Mouse (Mus musculus) liver, embryonic 13.5 days (tissue): ENCODE data around the gene Gm21188. TPM values are rescaled to one million over a fixed set of nuclear protein-coding genes. Genes with fewer than 3 reads are reported as not detected.
"Not testable (repeated sequence)": the region's sequence is repeated elsewhere in the genome, so short reads cannot be mapped to it uniquely, and the experiment has no call there.

ENCODE experiments used
- ATAC-seq: fragments of 200-750 bp; cut with Nextera tagmentation; 2 replicates; pipeline ENCODE4 v1.8.0; 2017; ENCODE audit warnings: low read depth, mild to moderate bottlenecking, moderate number of reproducible peaks, moderate library complexity
- DNase-seq: peaks from one replicate; pipeline ENCODE4 v3.0.0; 2022
- H3K27ac ChIP-seq: fragments of 300-500 bp; sonication (generic); 2 replicates; pipeline ENCODE4 v1.5.1; 2015; ENCODE audit warnings: moderate library complexity, mild to moderate bottlenecking, inconsistent platforms
- H3K27me3 ChIP-seq: fragments of 300-500 bp; sonication (generic); 2 replicates; pipeline ENCODE4 v1.6.1; 2015; ENCODE audit warnings: mild to moderate bottlenecking, inconsistent platforms
- H3K36me3 ChIP-seq: fragments of 300-500 bp; sonication (generic); 2 replicates; pipeline ENCODE4 v1.6.1; 2015; ENCODE audit warnings: mild to moderate bottlenecking, inconsistent platforms
- H3K4me1 ChIP-seq: fragments of 300-500 bp; sonication (generic); replicated peaks from 2 replicates; pipeline ENCODE4 v1.6.1; 2015; ENCODE audit warnings: inconsistent platforms
- H3K4me2 ChIP-seq: fragments of 300-500 bp; sonication (generic); 2 replicates; pipeline ENCODE4 v1.6.1; 2015; ENCODE audit warnings: inconsistent platforms, mild to moderate bottlenecking, moderate library complexity
- H3K4me3 ChIP-seq: fragments of 300-500 bp; sonication (generic); replicated peaks from 2 replicates; pipeline ENCODE4 v1.5.1; 2015; ENCODE audit warnings: mild to moderate bottlenecking, inconsistent platforms
- H3K9ac ChIP-seq: fragments of 300-500 bp; sonication (generic); 2 replicates; pipeline ENCODE4 v1.6.1; 2015; ENCODE audit warnings: mild to moderate bottlenecking, inconsistent platforms
- H3K9me3 ChIP-seq: fragments of 300-500 bp; sonication (generic); replicated peaks from 2 replicates; pipeline ENCODE4 v1.6.1; 2016; ENCODE audit warnings: inconsistent platforms
- WGBS: fragments of 180-500 bp; shearing (Covaris S2); methylation state at CpG from one replicate; pipeline ENCODE4 v1.1.7; 2015; ENCODE audit not compliant: insufficient replicate concordance; 5-methylcytosine and 5-hydroxymethylcytosine counted together
- polyA plus RNA-seq: library from polyadenylated mRNA; unstranded; fragments of >200 nt; fragmentation: Nextera tagmentation; extraction: Ambion mirVana; gene quantifications from 2 replicates; pipeline ENCODE4 v1.2.1, GENCODE M21; 2015

Gm21188 gene
- 0.14 and 0.15 TPM in 2 replicates for polyA plus RNA-seq

- not testable (repeated sequence) for ATAC-seq, H3K4me2 ChIP-seq, H3K36me3 ChIP-seq, H3K9me3 ChIP-seq, H3K27ac ChIP-seq, DNase-seq, H3K9ac ChIP-seq, H3K27me3 ChIP-seq, H3K4me1 ChIP-seq, H3K4me3 ChIP-seq
Observed at GRCm38 (mm10) chr13:120052085-120052484, at the start of gene Gm21188. TSS of gene Gm21188 (minus strand) at chr13:120052194.

DNA sequence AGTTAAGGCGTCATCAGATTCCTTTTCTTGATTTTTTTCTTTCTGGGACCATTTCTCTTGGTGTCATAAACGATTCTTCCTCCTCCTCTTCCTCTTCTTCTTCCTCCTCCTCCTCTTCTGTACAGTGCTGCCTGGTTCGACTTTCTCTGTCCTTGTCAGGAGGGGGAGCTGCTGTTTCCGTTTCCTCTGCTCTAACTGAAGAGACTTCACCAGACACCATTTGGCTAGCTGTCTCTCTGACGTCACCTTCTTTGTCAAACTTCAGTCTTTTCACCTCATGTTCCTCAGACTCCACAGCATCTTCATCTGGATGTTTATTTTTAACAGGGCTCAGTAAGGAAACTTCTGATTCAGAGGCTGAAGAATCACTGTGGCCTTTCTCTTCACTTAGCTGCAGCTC, 47.3 kb upstream of the Gm21188 start:
- not testable (repeated sequence) for H3K36me3 ChIP-seq, DNase-seq, H3K9ac ChIP-seq, H3K9me3 ChIP-seq, H3K4me1 ChIP-seq, H3K27ac ChIP-seq, H3K4me2 ChIP-seq, H3K27me3 ChIP-seq, H3K4me3 ChIP-seq, ATAC-seq
- WGBS, result no CpG with 5 or more reads among the region's 5 CpGs

DNA sequence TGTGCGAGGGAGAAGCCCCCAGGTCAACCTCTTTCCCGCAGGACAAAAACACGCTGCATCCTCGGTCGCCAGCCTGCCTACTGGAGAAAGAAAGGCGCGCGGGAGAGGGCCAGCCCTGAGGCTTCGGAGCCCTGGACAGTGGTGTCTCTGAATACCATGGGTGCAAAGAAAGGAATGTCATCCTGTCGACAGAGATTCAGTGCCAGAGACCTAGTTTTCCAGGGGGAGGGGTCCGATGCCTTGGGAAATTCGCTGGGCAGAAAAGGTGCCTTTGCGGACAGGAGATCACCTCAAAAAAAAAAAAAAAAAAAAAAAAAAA, 44.9 kb upstream of the Gm21188 start:
- not testable (repeated sequence) for H3K9ac ChIP-seq, H3K9me3 ChIP-seq, ATAC-seq, H3K27me3 ChIP-seq, DNase-seq, H3K4me3 ChIP-seq, H3K27ac ChIP-seq, H3K4me2 ChIP-seq, H3K36me3 ChIP-seq, H3K4me1 ChIP-seq
- 2% methylated on average over 6 of the region's 13 CpGs for WGBS

- not testable (repeated sequence) for ATAC-seq, DNase-seq
Observed at GRCm38 (mm10) chr13:120096241-120096937, 44.4 kb upstream of the Gm21188 start.

DNA sequence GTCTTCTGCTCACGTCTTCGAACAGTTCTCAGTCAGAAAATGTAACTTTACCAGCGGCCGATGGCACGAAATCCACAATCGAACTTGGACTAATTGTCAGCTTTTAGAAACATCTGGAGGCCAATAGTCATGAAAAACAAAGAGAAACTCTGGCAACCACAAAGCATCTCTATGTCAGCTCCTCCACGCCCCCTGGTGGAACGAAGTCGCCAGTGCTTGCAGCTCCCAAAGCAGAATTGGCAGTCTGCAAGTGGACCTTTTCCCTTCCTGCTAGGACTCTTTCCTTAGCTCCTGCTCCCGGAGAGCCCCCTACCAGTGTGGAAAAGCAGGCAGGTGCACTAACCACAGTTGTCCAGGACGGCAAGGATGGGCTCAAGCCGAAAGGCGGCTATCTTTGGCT, 41.0 kb upstream of the Gm21188 start:
- not testable (repeated sequence) for H3K9me3 ChIP-seq, H3K4me2 ChIP-seq, H3K27me3 ChIP-seq, DNase-seq, H3K4me1 ChIP-seq, H3K36me3 ChIP-seq, H3K27ac ChIP-seq, H3K4me3 ChIP-seq, H3K9ac ChIP-seq, ATAC-seq
- no CpG with 5 or more reads among the region's 13 CpGs for WGBS

More at GRCm38 (mm10) chr13:120096241-120096937, 44.4 kb upstream of the Gm21188 start:
- not testable (repeated sequence) for H3K9me3 ChIP-seq, H3K4me1 ChIP-seq, H3K36me3 ChIP-seq, H3K27me3 ChIP-seq, H3K9ac ChIP-seq, H3K27ac ChIP-seq
- 2% methylated on average over 25 of the region's 38 CpGs for WGBS
- H3K4me3 ChIP-seq, result peak overlapping the region; percentile 28; the same call in 1 of the 2 replicates
- peak overlapping the region; percentile 36 for H3K4me2 ChIP-seq

- not testable (repeated sequence) for H3K4me1 ChIP-seq, H3K36me3 ChIP-seq, H3K27me3 ChIP-seq, H3K9me3 ChIP-seq, H3K27ac ChIP-seq, ATAC-seq, H3K4me3 ChIP-seq, H3K4me2 ChIP-seq, DNase-seq, H3K9ac ChIP-seq
- no CpG with 5 or more reads among the region's 1 CpGs for WGBS
Observed at GRCm38 (mm10) chr13:120079644-120080043, 27.6 kb upstream of the Gm21188 start.

DNA sequence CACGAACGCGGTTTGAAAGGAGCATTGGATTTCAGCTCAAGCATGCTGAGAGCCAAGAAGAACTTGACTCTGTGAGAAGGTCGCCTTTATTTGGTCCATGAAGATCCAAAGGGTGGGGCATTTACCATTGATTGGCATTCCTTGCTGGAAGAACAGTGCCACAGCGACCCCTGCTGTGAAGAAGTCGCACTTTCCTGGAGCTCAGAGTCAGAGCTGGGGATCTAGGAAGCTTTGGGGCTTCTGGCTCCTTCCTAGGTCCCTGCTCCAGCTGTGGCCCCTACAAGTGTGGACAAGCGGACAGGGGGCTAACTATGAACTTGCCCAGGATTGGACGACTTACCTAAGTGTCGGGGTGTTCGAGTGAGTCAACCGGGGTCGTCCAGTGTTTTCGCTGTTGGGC, 18.9 kb upstream of the Gm21188 start:
- DNase-seq, H3K27ac ChIP-seq, ATAC-seq, H3K4me2 ChIP-seq, H3K36me3 ChIP-seq, H3K9me3 ChIP-seq, H3K4me3 ChIP-seq, H3K4me1 ChIP-seq, H3K9ac ChIP-seq, H3K27me3 ChIP-seq: not testable (repeated sequence)
- no CpG with 5 or more reads among the region's 13 CpGs for WGBS

GRCm38 (mm10) chr13:120070012-120070598, 18.1 kb upstream of the Gm21188 start:
- H3K27me3 ChIP-seq, H3K36me3 ChIP-seq, ATAC-seq, DNase-seq, H3K4me1 ChIP-seq, H3K27ac ChIP-seq, H3K4me2 ChIP-seq, H3K9ac ChIP-seq, H3K4me3 ChIP-seq, H3K9me3 ChIP-seq: not testable (repeated sequence)
- no CpG with 5 or more reads among the region's 12 CpGs for WGBS

DNA sequence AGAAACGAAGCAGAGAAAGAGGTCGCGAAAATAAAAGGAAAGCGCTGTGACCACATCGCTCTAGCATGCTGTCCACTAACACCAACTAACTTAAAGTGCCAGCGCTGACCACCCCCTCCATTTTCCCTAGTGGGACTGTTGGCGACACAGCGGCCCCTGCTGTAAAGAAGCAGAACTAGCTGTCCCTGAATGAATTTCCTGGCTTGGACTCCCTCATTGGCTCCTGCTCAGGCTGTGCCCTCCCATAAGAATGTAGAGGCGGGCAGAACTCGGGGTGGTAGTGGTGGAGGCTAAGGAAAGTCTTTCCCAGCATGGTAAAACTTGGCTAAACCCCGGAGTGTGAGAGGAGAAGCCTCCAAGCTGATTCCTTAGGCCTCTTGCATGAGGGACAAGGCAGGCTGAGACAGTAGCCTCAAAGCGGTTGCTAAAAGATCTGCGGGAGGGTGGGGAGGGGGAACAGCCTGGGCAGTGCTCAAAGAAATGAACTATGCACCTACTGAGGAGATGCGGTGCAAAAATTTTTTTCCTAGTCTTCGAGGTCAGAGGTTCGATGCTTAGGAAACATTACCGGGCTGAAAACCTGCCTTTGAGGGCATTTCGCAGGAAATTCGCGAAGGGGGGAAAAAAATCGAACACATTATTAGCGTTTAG, 11.6 kb upstream of the Gm21188 start:
- H3K27ac ChIP-seq, H3K4me3 ChIP-seq, H3K27me3 ChIP-seq, H3K9me3 ChIP-seq, H3K36me3 ChIP-seq, DNase-seq, H3K4me2 ChIP-seq, H3K9ac ChIP-seq, H3K4me1 ChIP-seq: not testable (repeated sequence)
- WGBS, result no CpG with 5 or more reads among the region's 22 CpGs
- peak; percentile 41; the same call in 1 of the 2 replicates for ATAC-seq

DNA sequence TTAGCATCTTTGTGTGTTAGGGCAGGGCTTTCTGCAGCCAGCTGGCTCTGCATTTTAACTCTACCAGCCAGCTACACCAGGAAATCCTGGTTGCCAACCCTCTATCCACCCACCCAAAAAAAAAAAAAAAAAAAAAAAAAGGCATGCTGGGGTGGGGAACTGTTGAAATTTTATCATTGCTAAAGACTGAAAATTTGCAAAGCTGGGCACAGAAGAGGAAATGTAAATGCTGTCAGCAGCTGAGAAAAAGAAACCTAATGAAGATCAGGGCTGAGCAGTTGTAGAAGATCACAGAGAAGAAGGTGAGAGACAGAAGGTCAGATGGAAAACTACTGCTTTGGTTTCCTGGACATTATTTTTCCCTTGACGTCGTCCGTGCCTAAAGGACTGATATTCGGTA, 10.9 kb upstream of the Gm21188 start:
- not testable (repeated sequence) for H3K36me3 ChIP-seq, H3K27ac ChIP-seq, ATAC-seq, H3K4me2 ChIP-seq, H3K9me3 ChIP-seq, H3K27me3 ChIP-seq, H3K9ac ChIP-seq, H3K4me1 ChIP-seq, H3K4me3 ChIP-seq, DNase-seq
- WGBS, result no CpG with 5 or more reads among the region's 4 CpGs

- not testable (repeated sequence) for H3K4me2 ChIP-seq, H3K4me1 ChIP-seq, H3K27ac ChIP-seq, DNase-seq, H3K9me3 ChIP-seq, H3K9ac ChIP-seq, H3K4me3 ChIP-seq, H3K36me3 ChIP-seq, ATAC-seq, H3K27me3 ChIP-seq
- WGBS, result no CpG with 5 or more reads among the region's 5 CpGs
Observed at GRCm38 (mm10) chr13:120048608-120049007, 3.4 kb downstream of the Gm21188 start.

DNA sequence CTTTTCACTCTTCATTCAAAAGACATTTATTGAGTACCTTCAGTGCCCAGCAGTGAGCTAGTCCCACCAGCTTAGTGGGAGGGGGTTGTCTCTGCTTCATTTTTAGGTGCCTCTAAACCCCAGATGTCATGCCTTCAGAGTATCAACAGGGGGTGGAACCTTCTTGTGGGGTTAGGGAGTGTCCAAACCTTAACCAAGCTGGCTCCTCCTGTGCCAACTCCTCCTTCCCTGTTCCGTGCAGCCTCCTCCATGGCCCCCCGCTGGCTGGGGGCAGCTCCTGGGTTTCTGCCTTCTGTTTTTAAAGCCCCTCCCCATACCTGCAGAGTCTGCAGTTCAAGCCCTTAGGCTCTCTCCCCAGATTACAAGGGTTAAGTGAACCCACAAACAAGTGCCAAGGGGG, 3.8 kb downstream of the Gm21188 start:
- not testable (repeated sequence) for H3K36me3 ChIP-seq, H3K4me2 ChIP-seq, DNase-seq, H3K27me3 ChIP-seq, H3K4me1 ChIP-seq, ATAC-seq, H3K9ac ChIP-seq, H3K27ac ChIP-seq, H3K4me3 ChIP-seq, H3K9me3 ChIP-seq
- no CpG with 5 or more reads among the region's 2 CpGs for WGBS
